Mouse (Mus musculus): ENCODE results near the gene Tenm2.

Tenm2 gene

GRCm38 (mm10) chr11:36169738-36170137 lies 1066.0 kb downstream of the Tenm2 start:
- no peak for DNase-seq

GRCm38 (mm10) chr11:36168921-36169537 lies 1066.7 kb downstream of the Tenm2 start:
- DNase-seq, result no peak

GRCm38 (mm10) chr11:36167766-36168318 lies 1067.9 kb downstream of the Tenm2 start:
- no peak for DNase-seq

- DNase-seq, result no peak
These were observed 1072.2 kb downstream of the Tenm2 start for GRCm38 (mm10) chr11:36163580-36163979.

GRCm38 (mm10) chr11:36161765-36162321 lies 1073.9 kb downstream of the Tenm2 start:
- DNase-seq, result no peak

GRCm38 (mm10) chr11:36153450-36153849 lies 1082.3 kb downstream of the Tenm2 start:
- no peak for DNase-seq

- no peak for DNase-seq
These were observed 1082.8 kb downstream of the Tenm2 start for GRCm38 (mm10) chr11:36153011-36153410.

- no peak for DNase-seq
These were observed 1083.5 kb downstream of the Tenm2 start for GRCm38 (mm10) chr11:36152226-36152625.

- no peak for DNase-seq
These were observed 1086.7 kb downstream of the Tenm2 start for GRCm38 (mm10) chr11:36149092-36149491.

- DNase-seq, result no peak
These were observed 1090.7 kb downstream of the Tenm2 start for GRCm38 (mm10) chr11:36145057-36145456.

- no peak for DNase-seq
These were observed 1095.4 kb downstream of the Tenm2 start for GRCm38 (mm10) chr11:36140411-36140810.

- DNase-seq, result no peak
These were observed 1096.2 kb downstream of the Tenm2 start for GRCm38 (mm10) chr11:36139521-36139920.

- no peak for DNase-seq
These were observed 1097.9 kb downstream of the Tenm2 start for GRCm38 (mm10) chr11:36137840-36138239.

- DNase-seq, result no peak
These were observed 1098.5 kb downstream of the Tenm2 start for GRCm38 (mm10) chr11:36137276-36137675.

GRCm38 (mm10) chr11:36134645-36135044 lies 1101.1 kb downstream of the Tenm2 start:
- no peak for DNase-seq

GRCm38 (mm10) chr11:36123275-36123674 lies 1112.5 kb downstream of the Tenm2 start:
- no peak for DNase-seq

GRCm38 (mm10) chr11:36121410-36121929 lies 1114.3 kb downstream of the Tenm2 start:
- DNase-seq, result peak in 1 of 2 experiments; percentile 7

- DNase-seq, result no peak
These were observed 1115.0 kb downstream of the Tenm2 start for GRCm38 (mm10) chr11:36120591-36121409.

GRCm38 (mm10) chr11:36113326-36113725 lies 1122.4 kb downstream of the Tenm2 start:
- DNase-seq, result no peak

- DNase-seq, result peak; percentile 36 to 45
These were observed 1126.6 kb downstream of the Tenm2 start for GRCm38 (mm10) chr11:36108970-36109731.

GRCm38 (mm10) chr11:36107840-36108239 lies 1127.9 kb downstream of the Tenm2 start:
- no peak for DNase-seq

- no peak for DNase-seq
These were observed 1129.1 kb downstream of the Tenm2 start for GRCm38 (mm10) chr11:36106639-36107038.

GRCm38 (mm10) chr11:36103556-36103955 lies 1132.2 kb downstream of the Tenm2 start:
- peak; percentile 27 to 45 for DNase-seq
